ENCODE assay signal across 11 mouse cellular contexts in the genomic region with DNA sequence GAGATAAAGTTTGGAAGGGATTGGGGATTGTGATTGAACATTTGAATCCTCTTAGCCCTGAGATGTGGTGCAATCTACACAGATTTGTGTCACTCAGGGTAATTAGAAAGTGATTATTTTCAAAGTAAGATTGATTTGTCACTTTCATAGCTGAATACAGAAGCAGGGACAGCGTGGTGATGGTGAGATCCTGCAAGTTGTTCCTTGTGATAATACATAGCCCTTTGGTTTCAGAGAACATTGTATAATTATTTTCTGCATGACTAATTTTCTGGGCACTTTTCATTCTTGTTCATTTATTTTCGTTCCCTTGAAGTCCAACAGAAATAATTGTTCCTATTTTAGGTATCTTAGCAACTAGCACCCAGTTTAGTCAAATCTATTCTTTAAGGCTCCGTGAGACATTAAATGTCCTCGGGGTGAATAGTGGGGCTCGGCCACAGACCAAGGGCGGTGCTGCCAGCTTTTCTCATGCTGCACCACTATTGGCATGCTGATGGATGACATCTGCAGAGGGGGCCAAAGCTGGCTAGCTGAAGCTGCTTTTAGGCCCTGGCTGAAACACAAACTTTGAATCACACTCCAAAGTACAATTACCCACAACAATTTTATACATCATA.
DNase-seq lines count a peak whose midpoint lies in the region; ATAC-seq lines count a peak whose summit lies in the region.
"Had no signal": no experiment of that assay in that cellular context is flagged by ENCODE, and none has a peak within 500 bp of the region (broad histone marks: within the 10 kb centered on the region; RNA-seq: fewer than 3 reads in every experiment).

No protein-coding gene starts in this region.

- H3K9ac ChIP-seq in hindbrain, embryonic 14.5 days = no peak overlapping the region
- H3K9ac ChIP-seq in kidney, embryonic 16.5 days (replicated peaks; ENCODE audit: low read length) = no peak overlapping the region
- H3K9ac ChIP-seq: lung, embryonic 14.5 days; stomach, embryonic 15.5 days had no signal

- ATAC-seq in hindbrain, embryonic 14.5 days (ENCODE audit: low FRiP score) = peak; percentile 70; the same call in 1 of the 2 replicates
- no peak for ATAC-seq in kidney, embryonic 16.5 days (ENCODE audit: low FRiP score, low TSS enrichment)

- DNase-seq in left cerebral cortex, adult 18-20 months (ENCODE audit: low spot score in 2 of 2) = peak; percentile 27 to 42
- DNase-seq in left cerebral cortex, adult 11 months (ENCODE audit: low spot score) = no peak
- DNase-seq in hindbrain, embryonic 14.5 days (ENCODE audit: low spot score) = no peak
- peak; percentile 36 to 57 for DNase-seq in left cerebral cortex, postnatal 25 days (ENCODE audit: low spot score in 2 of 2)
- peak; percentile 17 to 23 for DNase-seq in right cerebral cortex, postnatal 36 days (ENCODE audit: low spot score in 2 of 2)
- no peak for DNase-seq in lung, postnatal 14 days
- DNase-seq in heart, postnatal 4 days = no peak
- DNase-seq: lung, embryonic 14.5 days had no signal

- WGBS in hindbrain, embryonic 14.5 days = 6% methylated on average over 6 of the region's 6 CpGs
- 60% methylated on average over 6 of the region's 6 CpGs for WGBS in kidney, embryonic 16.5 days

- H3K4me2 ChIP-seq in hindbrain, embryonic 14.5 days (replicated peaks) = no peak overlapping the region
- no peak overlapping the region for H3K4me2 ChIP-seq in kidney, embryonic 16.5 days (replicated peaks; ENCODE audit: low read depth, low read length)
- H3K4me2 ChIP-seq: lung, embryonic 14.5 days; stomach, embryonic 15.5 days had no signal

- no peak overlapping the region for H3K27ac ChIP-seq in hindbrain, embryonic 14.5 days
- no peak overlapping the region for H3K27ac ChIP-seq in kidney, embryonic 16.5 days (ENCODE audit: low read length)
- H3K27ac ChIP-seq: stomach, embryonic 15.5 days had no signal

- no peaks in the 10 kb centered on the region for H3K27me3 ChIP-seq in hindbrain, embryonic 14.5 days (ENCODE audit: control insufficient read depth, insufficient read depth, low read length)
- no peaks in the 10 kb centered on the region for H3K27me3 ChIP-seq in kidney, embryonic 16.5 days (ENCODE audit: insufficient read depth, low read length)
- H3K27me3 ChIP-seq: stomach, embryonic 15.5 days had no signal

- H3K4me3 ChIP-seq in hindbrain, embryonic 14.5 days (replicated peaks; ENCODE audit: low read length) = no peak overlapping the region
- no peak overlapping the region for H3K4me3 ChIP-seq in kidney, embryonic 16.5 days (ENCODE audit: low read length)
- H3K4me3 ChIP-seq: erythroblast, embryonic 14.5 days; stomach, embryonic 15.5 days had no signal

- intact Hi-C loops in left cerebral cortex, postnatal 25 days (cut with DNase I) = no loop called here

- peaks cover 22% of the 10 kb centered on the region; the same call in 1 of the 2 replicates for H3K4me1 ChIP-seq in hindbrain, embryonic 14.5 days (replicated peaks; ENCODE audit: control insufficient read depth, insufficient read depth, low read length)
- no peaks in the 10 kb centered on the region for H3K4me1 ChIP-seq in kidney, embryonic 16.5 days (ENCODE audit: insufficient read depth, low read length)
- H3K4me1 ChIP-seq: stomach, embryonic 15.5 days had no signal

- no peaks in the 10 kb centered on the region for H3K36me3 ChIP-seq in hindbrain, embryonic 14.5 days (replicated peaks; ENCODE audit: control insufficient read depth, insufficient read depth)
- H3K36me3 ChIP-seq in kidney, embryonic 16.5 days (ENCODE audit: insufficient read depth, low read length) = no peaks in the 10 kb centered on the region
- H3K36me3 ChIP-seq: stomach, embryonic 15.5 days had no signal

- H3K9me3 ChIP-seq in hindbrain, embryonic 14.5 days (ENCODE audit: control insufficient read depth, low read length) = no peaks in the 10 kb centered on the region
- no peaks in the 10 kb centered on the region for H3K9me3 ChIP-seq in kidney, embryonic 16.5 days (ENCODE audit: low read length)
- H3K9me3 ChIP-seq: stomach, embryonic 15.5 days had no signal

Comparison
In these comparisons a context has a peak if more than half of its experiments do, and no peak if none do; other contexts are left out.
1. DNase-seq: peak in left cerebral cortex, adult 18-20 months (2 of 2), left cerebral cortex, postnatal 25 days (2 of 2) and right cerebral cortex, postnatal 36 days (2 of 2); none in left cerebral cortex, adult 11 months (single experiment), hindbrain, embryonic 14.5 days (single experiment), lung, postnatal 14 days (single experiment) and heart, postnatal 4 days (single experiment).